Mouse (Mus musculus) heart, adult 18-20 months (tissue): ENCODE results near the gene Pth. TPM values are rescaled to one million over a fixed set of nuclear protein-coding genes. Genes with fewer than 3 reads are reported as not detected.

Experiments
- DNase-seq, 2 experiments: peaks; one replicate each; pipeline ENCODE4 v3.0.0; 2021 to 2022; ENCODE audit warnings: mixed read lengths in 1 of 2
- long read RNA-seq, 2 experiments: library from polyadenylated mRNA; stranded (forward); transcript quantifications; one replicate each; pipeline ENCODE4 v2.0.0; 2021
- total RNA-seq, 2 experiments: library from RNA; stranded (reverse); gene quantifications; 2 replicates each; pipeline ENCODE4 v1.2.3; 2021

Gene Pth
- total RNA-seq = not detected
- long read RNA-seq, experiment 1 = 0 reads
- long read RNA-seq, experiment 2 = 0 reads

GRCm38 (mm10) chr7:113388470-113388869 lies at the start of gene Pth:
Pth (minus strand) TSS chr7:113388570.
- no peak for DNase-seq

DNA sequence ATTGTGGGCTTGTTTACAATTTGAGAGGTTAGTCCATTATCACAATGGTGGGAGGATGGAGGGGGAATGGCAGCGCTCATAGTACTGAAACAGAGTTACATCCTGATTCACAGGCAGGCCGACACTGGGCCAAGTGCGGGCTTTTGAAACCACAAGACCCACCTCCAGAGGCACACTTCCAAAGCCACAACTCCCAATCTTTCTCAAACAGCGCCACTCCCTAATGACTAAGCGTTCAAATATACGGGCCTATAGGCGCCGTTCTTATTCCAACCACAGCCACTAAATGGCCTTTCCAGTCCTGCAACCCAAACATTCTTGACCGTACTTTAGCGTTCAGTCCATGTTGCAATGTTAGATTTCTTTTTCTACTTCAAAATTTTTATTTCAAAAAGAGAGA lies 47.9 kb upstream of the Pth start:
- DNase-seq = no peak

GRCm38 (mm10) chr7:113434286-113434685 lies 45.9 kb upstream of the Pth start:
- peak; percentile 22 to 69 for DNase-seq

DNA sequence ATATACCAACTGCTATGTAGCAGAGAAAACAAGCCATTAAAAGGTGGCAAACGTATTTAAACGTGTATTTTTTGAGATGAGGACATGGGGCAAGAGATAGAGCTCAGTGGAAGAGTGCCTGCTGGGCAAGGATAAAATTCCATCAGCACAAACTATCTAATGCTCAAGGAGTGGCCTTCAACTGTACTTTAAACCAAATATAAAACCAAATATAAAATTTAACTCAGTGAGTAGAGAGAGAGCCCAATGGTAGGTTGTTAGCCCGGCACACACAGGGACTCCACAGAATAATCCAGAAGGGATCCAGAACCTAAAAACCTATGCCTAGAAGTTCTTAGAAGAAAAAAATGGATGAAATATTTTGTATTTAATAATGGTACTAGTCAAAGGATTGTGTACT lies 45.1 kb upstream of the Pth start:
- no peak for DNase-seq

DNA sequence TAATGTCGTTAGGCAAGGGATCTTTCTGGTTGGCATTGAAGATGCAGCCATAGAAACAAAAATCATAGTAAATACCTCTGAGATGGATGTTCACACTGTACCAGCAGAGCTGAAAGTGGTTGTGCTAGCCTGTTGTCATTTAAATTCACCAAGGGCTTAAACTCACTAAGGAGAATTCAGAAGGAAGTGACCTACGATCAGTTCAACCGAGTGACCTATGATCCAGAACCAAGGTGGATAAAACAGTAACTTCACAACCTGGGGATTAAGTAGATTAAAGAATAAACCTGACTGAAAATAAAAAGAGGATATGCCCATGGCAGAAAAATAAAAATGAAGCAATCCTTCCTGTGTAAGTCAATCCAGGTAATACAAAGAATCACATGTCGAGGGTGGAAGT lies 44.5 kb upstream of the Pth start:
- no peak for DNase-seq

GRCm38 (mm10) chr7:113420771-113421170 lies 32.4 kb upstream of the Pth start:
- no peak for DNase-seq

DNA sequence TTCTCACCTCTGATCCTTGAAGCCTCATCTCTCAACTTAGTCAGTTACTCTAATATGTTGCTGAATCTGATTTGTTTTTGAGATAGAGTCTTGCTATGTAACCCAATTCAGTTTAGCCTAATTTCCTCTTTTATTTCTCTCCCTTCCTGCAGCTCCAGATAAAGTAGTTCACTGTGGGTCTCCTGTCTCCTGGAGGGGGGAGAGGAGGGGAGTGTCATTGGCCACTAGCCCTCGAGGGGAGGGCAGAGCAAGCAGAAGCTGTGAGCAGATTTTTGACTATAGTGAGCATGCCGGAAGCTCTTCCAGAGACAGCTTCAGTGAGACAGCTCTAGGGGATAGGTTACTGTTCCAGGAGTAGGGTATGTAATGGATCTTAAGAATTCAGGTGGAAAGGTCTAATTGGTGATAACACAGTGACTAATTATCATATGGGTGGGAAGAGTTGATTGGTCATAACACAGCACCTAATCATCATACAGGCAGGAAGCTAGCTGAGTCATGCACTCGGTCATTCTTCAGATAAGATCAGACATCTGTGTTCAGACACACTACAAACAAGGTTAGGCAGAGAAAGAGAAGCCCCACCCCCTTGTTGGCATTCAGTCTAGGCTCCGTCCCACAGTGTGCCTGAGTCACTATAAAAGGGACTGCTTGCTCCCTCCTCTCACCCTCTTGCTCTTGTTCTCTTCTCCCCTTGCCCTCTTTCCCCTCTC lies 30.9 kb upstream of the Pth start:
- peak; percentile 7 to 23 for DNase-seq

DNA sequence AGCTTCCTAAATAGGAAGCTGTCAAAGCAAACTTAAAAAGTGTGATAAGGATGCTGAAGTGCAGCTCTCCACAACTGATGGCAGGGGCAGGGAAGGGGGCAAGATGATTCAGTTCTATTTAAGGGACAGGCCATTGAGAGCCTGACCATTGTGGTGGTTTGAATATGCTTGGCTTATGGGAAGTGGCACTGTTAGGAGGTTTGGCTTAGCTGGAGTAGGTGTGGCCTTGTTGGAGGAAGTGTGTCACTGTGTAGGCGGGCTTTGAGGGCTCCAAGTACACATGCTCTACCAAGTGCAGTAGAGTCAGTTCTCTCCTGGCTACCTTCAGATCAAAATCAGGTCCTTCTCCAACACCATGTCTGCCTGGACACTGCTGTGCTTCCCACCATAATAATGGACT lies 28.2 kb upstream of the Pth start:
- DNase-seq = no peak

GRCm38 (mm10) chr7:113415256-113415655 lies 26.9 kb upstream of the Pth start:
- no peak for DNase-seq

DNA sequence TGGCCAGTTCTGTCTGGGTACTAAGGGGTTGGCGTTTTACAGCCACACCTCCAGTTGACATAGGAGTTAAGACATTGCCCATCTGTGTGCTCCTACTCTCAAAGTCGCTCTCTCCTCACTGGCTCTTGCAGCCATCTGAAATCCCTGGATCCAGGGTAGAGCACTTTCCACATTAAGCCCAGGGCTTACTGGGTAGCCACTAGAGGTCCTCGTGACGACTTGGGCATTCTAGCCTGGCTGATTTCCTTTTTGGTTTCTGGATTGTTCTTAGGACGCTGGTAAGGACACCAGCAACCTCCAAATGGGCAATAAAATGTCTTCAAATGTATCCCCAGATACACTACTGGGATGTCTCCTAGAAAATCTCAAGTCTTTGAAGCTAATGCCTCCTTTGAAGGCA lies 20.3 kb upstream of the Pth start:
- DNase-seq = no peak

- no peak for DNase-seq
These were observed 9.7 kb upstream of the Pth start for GRCm38 (mm10) chr7:113398083-113398482.

- DNase-seq = no peak
These were observed 8.3 kb upstream of the Pth start for GRCm38 (mm10) chr7:113396661-113397060.

DNA sequence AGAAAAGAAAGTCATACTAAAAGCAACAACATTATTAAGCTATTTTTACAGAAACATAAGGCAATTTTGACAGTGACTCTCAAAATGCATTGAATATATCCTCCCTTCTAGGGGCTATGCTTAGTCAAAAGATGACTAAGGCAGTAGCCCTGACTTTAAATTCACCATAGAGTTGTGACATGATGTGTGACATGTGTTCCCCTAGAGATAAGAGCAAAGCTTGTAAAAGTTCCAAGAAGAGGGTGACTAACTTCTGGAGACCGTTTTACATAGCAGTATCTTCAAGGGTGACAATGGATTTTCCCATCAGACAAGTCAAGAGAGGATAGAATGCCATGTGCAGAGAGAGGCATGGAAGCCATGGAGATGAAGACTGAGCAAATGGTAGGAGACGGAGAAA lies 3.2 kb upstream of the Pth start:
- DNase-seq = no peak

DNA sequence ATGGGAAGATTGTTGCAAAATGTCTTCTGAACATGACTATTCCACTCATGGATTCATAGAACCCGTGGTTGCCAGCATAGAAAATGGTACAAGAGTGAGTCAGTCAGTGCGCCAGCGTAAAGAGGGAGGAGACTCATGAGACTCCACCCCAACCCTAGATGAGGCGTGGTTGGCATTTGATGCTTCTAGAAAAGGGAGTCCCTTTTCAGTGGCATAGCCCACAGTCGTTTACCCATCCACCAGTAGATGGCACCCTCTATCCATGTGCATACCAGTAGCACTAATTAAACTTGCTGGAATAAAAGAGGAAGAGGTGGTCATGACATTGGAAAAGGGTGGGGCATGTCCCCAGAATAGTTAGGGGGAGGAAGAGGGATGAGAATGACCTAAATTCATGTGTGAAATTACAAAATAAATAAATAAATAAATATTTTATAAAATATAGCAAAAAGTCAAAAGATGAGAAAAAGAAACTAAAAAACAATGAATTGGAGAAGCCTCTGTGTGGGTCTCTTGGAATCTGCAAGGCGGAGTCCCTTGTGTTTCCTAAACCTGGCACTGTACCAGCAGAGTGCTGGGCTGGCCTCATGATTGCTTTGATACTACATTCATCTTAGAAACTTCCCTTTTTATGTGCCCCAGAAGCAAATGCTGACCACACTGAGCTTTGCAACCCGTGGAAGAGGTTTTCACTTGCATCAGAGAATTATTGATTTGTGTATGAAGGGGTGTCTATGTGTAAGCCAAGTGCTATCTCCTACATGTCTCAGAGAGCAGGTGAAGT lies 10.3 kb downstream of the Pth start:
- DNase-seq = peak; percentile 73 to 81

GRCm38 (mm10) chr7:113372682-113373081 lies 15.7 kb downstream of the Pth start:
- no peak for DNase-seq

DNA sequence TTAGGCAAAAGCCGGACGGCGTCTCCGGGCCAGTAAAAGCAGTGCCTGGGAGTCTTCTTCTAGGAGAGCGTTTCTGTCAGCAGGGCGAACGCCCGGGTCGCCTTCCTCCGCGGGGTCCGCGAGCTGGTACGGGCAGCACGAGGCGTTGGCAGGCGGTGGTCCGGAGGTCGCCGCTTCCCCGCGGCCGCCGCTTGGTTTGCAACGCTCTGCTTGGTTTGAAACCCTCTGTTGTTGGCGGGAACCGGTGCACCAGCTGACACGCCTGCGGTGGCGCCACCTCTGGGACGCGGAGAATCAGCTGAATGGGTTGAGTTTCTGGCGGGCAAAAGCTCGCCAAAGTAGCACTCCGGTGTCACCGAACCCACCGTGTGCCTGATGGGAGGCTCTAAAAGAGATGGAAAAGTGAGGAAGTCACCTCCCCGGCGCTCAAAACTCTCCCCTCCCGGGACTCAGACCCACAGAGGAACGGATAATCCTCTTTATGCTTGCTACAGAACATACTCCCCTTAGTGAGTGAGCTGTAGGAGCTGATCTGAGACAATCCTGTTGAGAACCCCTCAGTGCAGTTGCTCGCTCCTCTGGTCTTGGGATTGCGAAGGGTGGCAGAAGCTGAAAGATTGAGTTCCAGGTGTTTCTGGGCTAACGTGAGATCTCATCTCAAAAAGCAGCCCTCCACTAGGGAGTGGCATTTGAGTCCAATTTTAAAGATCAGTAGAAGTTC lies 18.6 kb downstream of the Pth start:
- DNase-seq = peak; percentile 78 to 83

DNA sequence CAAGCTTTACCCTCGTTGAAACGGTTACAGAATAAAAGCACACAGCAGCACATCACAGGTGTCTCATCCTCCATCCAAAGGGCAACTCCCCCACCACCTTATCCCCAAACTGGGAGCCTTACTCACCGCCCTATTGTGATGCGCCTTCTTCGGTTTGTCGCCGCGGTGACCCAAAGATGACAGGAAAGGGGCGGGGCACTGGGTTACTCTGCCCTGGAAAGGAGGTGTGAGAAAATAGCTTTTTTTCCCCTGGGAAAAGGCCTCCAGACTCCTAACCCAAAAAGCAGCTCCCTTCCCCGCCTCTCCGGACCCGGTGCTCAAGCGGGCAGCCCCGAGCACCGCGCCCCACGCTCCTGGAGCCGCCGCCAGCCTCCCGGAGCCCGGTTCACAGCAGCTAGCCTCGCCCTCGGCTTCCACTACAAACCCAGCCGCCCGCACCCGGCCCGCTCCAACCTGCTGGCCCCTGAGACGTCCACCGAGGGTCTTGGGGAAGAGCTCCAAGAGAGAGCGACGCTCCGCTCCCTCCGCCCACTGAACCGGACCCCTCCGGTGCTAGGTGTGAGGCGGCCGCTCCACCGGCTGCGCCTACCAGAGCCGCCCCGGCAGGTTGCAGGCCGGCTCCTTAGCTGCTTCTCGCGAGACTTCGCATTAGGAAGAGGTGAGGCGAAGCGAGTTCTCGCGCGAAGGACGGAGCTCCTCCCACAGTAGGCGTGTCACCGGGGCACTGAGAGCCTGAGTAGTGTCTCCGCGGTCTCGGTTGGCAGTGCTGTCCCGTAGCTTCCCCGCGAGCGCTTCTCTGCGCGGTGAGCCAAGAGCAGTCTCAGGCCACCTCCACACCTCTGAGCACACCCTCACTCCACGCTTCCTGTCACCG lies 19.4 kb downstream of the Pth start, which contains the start of gene Btbd10:
Gene Btbd10, minus strand, starts transcription at position 647 of the 874 bp plus-strand sequence.
- peak; percentile 99 to 100 for DNase-seq

DNA sequence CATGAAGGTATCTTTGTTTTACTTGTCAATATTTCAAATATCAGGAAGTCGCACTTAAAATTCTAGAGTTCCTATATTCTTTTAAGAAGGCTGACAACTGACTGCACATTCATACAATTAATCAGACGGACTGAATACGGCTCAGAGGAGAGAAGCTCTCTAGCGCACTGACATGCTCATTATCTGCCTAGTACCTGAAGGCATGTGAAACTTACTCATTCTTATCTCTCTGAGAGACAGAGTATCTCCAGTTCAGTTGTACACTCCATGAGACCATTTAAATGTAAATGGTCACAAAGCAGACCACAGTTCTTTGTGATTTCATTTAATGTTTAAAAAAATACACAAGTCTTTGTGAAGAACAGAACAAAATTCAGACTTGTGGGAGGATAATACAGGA lies 20.9 kb downstream of the Pth start:
- DNase-seq = no peak

DNA sequence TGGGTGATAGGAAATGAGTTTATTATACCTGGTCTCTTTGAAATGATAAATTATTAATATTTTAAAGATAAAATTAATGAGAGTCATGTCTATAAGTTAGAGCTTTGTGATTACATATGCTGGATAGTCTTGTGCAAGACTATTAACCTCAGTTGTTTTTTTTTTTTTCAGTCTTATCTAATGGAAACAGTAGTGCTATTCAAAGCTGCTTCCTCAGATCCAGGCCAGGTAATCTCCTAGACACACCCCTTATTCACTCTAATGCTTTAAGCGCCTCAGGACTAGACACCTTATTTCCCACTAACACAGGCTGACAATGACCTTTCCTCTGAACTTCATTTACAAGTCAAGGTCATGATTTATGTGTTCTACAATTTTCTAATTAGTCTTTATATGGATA lies 39.3 kb downstream of the Pth start:
- DNase-seq = no peak

DNA sequence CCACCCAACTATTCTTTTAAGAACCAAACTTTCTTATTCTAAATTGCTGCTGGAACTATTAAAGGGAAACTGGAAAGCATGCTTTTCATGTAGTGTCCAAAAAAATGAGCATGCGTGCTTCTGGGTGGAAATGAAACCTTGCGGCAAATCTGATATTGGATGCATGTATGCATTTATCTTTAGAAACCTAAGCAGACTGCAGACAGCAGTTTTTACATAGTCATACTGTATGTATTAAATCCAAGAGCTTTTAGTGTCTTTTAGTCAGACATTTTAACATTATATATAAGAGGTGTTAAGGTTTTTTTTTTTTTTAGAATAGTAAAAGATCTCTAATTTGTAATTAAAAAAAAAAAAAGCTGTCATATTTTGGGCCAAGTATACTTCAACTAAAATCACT lies 40.7 kb downstream of the Pth start:
- no peak for DNase-seq

- peak; percentile 19 to 33 for DNase-seq
These were observed 41.1 kb downstream of the Pth start for GRCm38 (mm10) chr7:113347271-113347670.
